Mouse (Mus musculus): ENCODE measurements at regions not wholly inside any gene's neighbourhood (a gene's known extent, or its start where the extent isn't known, plus 50 kb on each side); places are given as distances from the start of the nearest gene placed in this dataset.
A peak's percentile ranks its signal among the peaks of the same experiment; 100 is the strongest.

- DNase-seq (ENCODE audit: low read depth, low spot score): no peak
Observed at GRCm38 (mm10) chr2:45650271-45650985, 533.2 kb upstream of the Zeb2 start.

GRCm38 (mm10) chr2:45647846-45648245 lies 530.7 kb upstream of the Zeb2 start:
- no peak for DNase-seq (ENCODE audit: low read depth, low spot score)

GRCm38 (mm10) chr2:45630081-45630480 lies 512.9 kb upstream of the Zeb2 start:
- no peak for DNase-seq (ENCODE audit: low read depth, low spot score)

- no peak for DNase-seq (ENCODE audit: low read depth, low spot score)
Observed at GRCm38 (mm10) chr2:45629616-45630015, 512.4 kb upstream of the Zeb2 start.

GRCm38 (mm10) chr2:45623056-45623455 lies 505.9 kb upstream of the Zeb2 start:
- peak; percentile 64 for DNase-seq (ENCODE audit: low read depth, low spot score)

- no peak for DNase-seq (ENCODE audit: low read depth, low spot score)
Observed at GRCm38 (mm10) chr2:45608926-45609325, 491.7 kb upstream of the Zeb2 start.

DNA sequence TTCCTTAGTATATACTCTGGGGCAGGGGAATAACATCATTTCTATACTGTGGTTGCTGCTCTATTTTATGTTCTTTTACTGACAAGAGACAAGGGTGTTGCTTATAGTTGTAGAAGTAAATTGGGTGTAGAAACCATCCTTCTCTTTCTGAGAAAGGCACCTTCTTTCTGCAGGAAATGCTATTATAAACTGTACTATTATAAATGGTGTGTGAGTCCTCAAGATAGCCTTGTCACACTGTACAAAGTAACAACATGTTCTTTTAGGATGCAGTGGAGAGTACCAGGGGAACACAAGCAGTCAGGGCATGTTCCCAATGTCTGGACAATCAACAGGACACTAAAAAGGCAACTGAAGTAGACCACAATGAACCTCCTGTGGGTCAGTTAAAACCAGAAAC lies 490.2 kb upstream of the Zeb2 start:
- DNase-seq (ENCODE audit: low read depth, low spot score): no peak

- DNase-seq (ENCODE audit: low read depth, low spot score): no peak
Observed at GRCm38 (mm10) chr2:45601332-45601900, 484.2 kb upstream of the Zeb2 start.

GRCm38 (mm10) chr2:45593765-45594164 lies 476.6 kb upstream of the Zeb2 start:
- no peak for DNase-seq (ENCODE audit: low read depth, low spot score)

DNA sequence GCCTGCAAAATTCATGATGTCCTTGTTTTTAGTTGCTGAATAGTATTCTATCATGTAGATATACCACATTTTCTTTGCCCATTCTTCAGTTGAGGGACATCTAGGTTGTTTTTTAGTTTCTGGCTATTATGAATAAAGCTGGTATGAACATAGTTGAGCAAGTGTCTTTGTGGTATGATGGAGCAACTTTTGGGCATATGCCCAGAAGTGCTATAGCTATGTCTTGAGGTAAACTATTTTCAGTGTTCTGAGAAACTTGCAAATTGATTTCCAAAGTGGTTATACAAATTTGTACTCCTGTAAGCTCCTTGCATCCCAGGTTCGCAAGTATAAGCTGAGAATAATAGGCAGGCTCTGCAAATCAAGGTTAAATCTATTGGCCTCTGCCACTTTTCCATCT lies 473.8 kb upstream of the Zeb2 start:
- DNase-seq (ENCODE audit: low read depth, low spot score): no peak

- no peak for DNase-seq (ENCODE audit: low read depth, low spot score)
Observed at GRCm38 (mm10) chr2:45588248-45588647, 471.1 kb upstream of the Zeb2 start.

DNA sequence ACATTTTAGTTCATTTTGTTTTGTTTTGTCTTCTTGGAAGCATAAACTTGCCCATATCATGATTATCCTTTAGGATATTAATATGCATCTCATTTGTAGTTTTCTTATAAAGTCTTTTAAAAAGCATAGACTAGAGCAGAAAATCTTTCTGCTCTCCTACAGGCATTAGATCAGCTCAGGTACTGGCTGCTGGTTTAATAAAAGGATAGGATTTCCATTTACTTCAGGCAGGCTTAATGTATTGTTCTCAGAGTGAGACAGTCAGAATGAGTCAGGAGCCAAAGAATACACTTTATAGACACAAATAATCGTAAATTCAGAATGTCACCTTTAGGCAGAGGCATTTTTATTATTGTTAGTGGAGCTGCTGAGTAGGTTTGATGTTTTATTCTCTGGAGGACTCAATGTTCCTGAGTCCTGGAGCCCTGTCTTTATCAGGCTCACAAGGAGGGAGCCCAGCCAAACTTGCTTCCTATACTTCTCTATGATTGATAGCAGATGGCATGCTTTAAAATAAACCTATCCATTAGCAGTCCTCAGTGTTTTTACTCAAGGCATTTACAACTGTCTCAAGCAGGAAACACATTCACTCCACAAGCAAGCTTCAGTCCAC lies 469.5 kb upstream of the Zeb2 start:
- no peak for DNase-seq (ENCODE audit: low read depth, low spot score)

DNA sequence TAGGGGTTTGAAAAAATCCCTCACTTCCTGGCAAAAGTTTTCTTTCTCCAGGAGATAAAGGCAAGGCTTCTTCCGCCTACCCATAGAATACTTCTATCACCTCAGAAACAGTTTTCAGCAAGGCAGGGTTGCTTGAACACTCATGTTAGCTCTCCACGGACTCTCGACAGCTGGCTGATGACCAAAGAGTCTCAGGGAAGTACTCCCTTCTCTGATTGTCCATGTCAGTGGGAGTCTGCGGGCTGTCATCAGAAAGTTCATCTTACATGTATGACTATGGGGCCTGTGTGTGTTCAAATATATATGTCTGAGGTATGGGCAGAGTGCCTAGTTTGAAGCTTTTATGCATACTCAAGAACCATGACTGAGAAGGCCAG lies 464.3 kb upstream of the Zeb2 start:
- DNase-seq (ENCODE audit: low read depth, low spot score): no peak

- DNase-seq (ENCODE audit: low read depth, low spot score): peak; percentile 29
Observed at GRCm38 (mm10) chr2:45580838-45581548, 463.8 kb upstream of the Zeb2 start.

DNA sequence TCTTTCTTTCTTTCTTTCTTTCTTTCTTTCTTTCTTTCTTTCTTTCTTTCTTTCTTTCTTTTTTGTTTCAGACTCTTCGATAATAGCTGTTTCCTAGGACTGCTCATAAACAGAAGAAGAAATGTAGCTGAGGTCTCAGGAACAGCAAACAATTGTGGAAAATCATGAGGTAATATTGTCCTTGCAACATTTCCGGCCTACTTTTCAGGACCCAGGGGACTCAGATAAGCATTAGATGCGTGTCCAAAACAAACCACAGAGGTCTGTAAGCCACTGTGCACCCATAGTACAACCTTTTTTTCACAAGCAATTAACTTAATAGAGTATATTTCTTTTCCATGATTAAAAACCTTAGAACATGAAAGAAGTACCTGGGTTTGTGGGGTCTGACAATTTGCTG lies 455.7 kb upstream of the Zeb2 start:
- DNase-seq (ENCODE audit: low read depth, low spot score): no peak

GRCm38 (mm10) chr2:45554707-45555106 lies 437.5 kb upstream of the Zeb2 start:
- DNase-seq (ENCODE audit: low read depth, low spot score): no peak

DNA sequence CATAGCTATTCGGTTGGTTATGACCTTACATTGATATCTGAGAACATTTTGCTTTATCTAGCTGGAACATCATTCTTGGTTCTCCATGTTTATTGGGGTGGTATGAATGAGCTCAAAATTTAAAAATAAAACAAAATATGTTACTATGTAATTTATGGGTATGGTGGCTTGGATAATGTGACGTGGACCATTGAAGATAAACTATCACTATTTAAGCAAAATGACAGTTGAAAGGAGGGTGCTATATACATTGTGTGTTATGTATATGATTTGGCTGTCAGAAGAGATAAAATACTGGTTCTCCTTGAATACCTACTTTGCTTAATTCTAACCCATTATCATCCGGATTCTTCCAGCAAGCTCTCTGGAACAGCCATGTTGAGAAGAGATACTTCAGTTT lies 424.2 kb upstream of the Zeb2 start:
- DNase-seq (ENCODE audit: low read depth, low spot score): no peak

GRCm38 (mm10) chr2:45538950-45539349 lies 421.8 kb upstream of the Zeb2 start:
- peak; percentile 31 for DNase-seq (ENCODE audit: low read depth, low spot score)

DNA sequence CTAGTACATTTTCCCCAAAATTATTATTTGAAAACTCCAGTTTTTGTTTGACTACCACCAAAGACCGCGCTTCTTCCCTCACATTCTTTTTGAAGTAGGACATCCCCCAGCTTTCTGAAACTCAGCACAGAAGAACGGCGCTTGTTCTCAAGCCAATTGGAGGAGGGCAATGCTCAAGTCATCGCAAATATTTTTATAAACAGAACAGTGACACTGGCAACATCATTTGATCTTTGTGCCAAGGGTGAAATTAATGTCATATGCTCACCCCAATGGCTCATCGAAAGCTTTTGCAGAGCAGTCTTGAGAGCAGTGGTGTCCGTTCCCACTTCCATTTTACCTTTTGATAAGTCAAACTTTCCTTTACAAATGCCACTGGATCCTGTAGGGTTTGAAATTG lies 420.5 kb upstream of the Zeb2 start:
- no peak for DNase-seq (ENCODE audit: low read depth, low spot score)

DNA sequence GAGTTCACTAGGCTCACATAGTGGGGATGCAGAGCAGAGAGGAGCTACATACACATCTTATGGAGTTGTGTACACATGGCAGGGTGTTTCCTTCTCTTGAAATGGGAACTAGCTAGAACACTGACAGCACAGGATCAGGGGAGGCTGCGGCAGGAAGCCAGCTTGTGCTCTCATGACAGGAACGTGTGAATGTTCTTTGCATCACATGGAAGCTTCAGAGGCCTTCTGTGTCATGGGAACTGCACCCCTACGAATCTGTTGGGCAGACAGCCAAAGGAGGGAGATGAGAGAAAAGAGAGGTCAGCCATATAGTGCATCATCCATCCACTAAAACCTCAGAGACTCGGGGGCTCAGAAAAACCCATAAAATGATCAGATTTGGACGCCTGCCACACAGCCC lies 417.6 kb upstream of the Zeb2 start:
- no peak for DNase-seq (ENCODE audit: low read depth, low spot score)

- no peak for DNase-seq (ENCODE audit: low read depth, low spot score)
Observed at GRCm38 (mm10) chr2:45522310-45522709, 405.1 kb upstream of the Zeb2 start.

- DNase-seq (ENCODE audit: low read depth, low spot score): no peak
Observed at GRCm38 (mm10) chr2:45519550-45520152, 402.5 kb upstream of the Zeb2 start.
